Mouse (Mus musculus) forebrain, embryonic 12.5 days (tissue): ENCODE measurements around the gene Mpl. TPM values are rescaled to one million over a fixed set of nuclear protein-coding genes. Genes with fewer than 3 reads are reported as not detected.

ENCODE experiments used
- ATAC-seq: fragments of 200-750 bp; cut with Nextera tagmentation; 2 replicates; pipeline ENCODE4 v1.8.0; 2017; ENCODE audit warnings: moderate TSS enrichment; ENCODE audit not compliant: low FRiP score
- H3K27ac ChIP-seq: fragments of 300-500 bp; sonication (generic); 2 replicates; pipeline ENCODE4 v1.5.1; 2016; ENCODE audit warnings: mild to moderate bottlenecking
- H3K27me3 ChIP-seq: fragments of 300-500 bp; sonication (generic); 2 replicates; pipeline ENCODE4 v1.6.1; 2016; ENCODE audit warnings: mild to moderate bottlenecking
- H3K36me3 ChIP-seq: fragments of 300-500 bp; sonication (generic); replicated peaks from 2 replicates; pipeline ENCODE4 v1.6.1; 2016; ENCODE audit warnings: mild to moderate bottlenecking
- H3K4me1 ChIP-seq: fragments of 300-500 bp; sonication (generic); 2 replicates; pipeline ENCODE4 v1.6.1; 2016
- H3K4me2 ChIP-seq: fragments of 300-500 bp; sonication (generic); 2 replicates; pipeline ENCODE4 v1.6.1; 2016; ENCODE audit warnings: mild to moderate bottlenecking, moderate library complexity
- H3K4me3 ChIP-seq: fragments of 300-500 bp; sonication (generic); replicated peaks from 2 replicates; pipeline ENCODE4 v1.5.1; 2016; ENCODE audit warnings: mild to moderate bottlenecking
- H3K9ac ChIP-seq: fragments of 300-500 bp; sonication (generic); 2 replicates; pipeline ENCODE4 v1.6.1; 2016; ENCODE audit warnings: mild to moderate bottlenecking
- H3K9me3 ChIP-seq: fragments of 300-500 bp; sonication (generic); 2 replicates; pipeline ENCODE4 v1.6.1; 2016
- WGBS: fragments of 180-500 bp; shearing (Covaris S2); methylation state at CpG from one replicate; pipeline ENCODE4 v1.1.7; 2016; 5-methylcytosine and 5-hydroxymethylcytosine counted together
- polyA plus RNA-seq: library from polyadenylated mRNA; unstranded; fragments of >200 nt; fragmentation: Nextera tagmentation; extraction: Ambion mirVana; gene quantifications from 2 replicates; pipeline ENCODE4 v1.2.1, GENCODE M21; 2016

Gene Mpl
- polyA plus RNA-seq, 1 experiment from 2014 or later: 0.37 TPM

DNA sequence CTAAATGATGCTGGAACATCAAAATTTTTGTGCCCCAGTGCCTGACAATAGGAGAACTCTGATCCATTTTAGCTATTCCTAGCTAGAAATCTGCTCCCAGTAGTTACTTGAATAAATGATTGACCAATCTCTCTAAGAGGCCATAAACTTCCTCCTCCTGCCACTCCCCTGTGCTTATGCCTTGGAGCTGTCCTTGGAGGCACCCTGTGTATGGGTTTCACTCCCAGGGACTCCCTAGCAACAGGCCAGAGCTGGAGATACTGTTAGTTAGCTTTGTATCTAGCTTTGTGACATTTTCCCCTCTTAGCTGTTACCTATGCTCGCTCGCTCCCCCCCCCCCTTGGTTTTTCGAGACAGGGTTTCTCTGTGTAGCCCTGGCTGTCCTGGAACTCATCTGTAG, 35.9 kb downstream of the Mpl start:
- Histone ChIP-seq H3K4me3 (no peak overlapping the region), H3K27ac (no peak overlapping the region), H3K9ac (no peak overlapping the region), H3K4me2 (no peak overlapping the region), H3K4me1 (no peaks in the 10 kb centered on the region), H3K36me3 (peaks cover 51% of the 10 kb centered on the region), H3K27me3 (no peaks in the 10 kb centered on the region), H3K9me3 (no peaks in the 10 kb centered on the region)
- 100% methylated on average over 3 of the region's 3 CpGs for WGBS
- ATAC-seq: no peak

DNA sequence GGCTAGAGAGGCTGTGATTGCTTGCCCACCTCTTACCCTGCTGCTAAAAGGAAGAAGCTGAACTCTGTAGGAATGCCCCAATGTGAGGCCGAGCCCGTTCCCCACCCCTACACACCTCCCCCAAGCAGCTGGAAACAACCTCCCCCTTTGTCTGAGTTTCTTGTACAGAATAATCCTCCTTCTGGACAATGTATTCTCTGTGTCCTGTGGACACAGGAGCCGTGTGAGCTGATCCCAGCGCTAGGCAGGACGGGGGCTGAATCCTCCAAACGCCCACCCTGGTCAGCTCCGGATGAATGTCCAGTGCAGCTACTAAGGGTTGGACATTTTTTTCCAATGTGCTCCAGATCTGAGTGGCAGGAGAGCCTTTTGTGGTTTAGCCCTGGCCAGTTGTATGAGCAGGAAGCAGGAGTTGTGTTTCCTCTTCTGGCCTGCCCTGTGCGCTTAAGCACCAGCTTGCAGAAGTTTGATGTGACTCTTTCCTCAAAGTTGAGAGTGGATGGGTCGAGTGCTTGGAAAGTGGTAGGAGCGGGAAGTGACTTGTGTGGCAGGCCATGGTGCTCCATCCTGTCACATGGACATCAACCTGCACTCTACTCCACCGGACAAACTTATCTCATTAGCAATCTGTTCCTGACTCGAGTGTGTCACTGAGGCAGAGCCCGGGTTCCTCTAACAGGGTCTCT, 40.1 kb downstream of the Mpl start:
- 75% methylated on average over 13 of the region's 13 CpGs for WGBS
- Histone ChIP-seq H3K4me3 (no peak overlapping the region), H3K4me2 (no peak overlapping the region), H3K27me3 (no peaks in the 10 kb centered on the region), H3K4me1 (no peaks in the 10 kb centered on the region), H3K36me3 (peaks cover 87% of the 10 kb centered on the region), H3K27ac (no peak overlapping the region), H3K9me3 (no peaks in the 10 kb centered on the region), H3K9ac (no peak overlapping the region)
- ATAC-seq: no peak

DNA sequence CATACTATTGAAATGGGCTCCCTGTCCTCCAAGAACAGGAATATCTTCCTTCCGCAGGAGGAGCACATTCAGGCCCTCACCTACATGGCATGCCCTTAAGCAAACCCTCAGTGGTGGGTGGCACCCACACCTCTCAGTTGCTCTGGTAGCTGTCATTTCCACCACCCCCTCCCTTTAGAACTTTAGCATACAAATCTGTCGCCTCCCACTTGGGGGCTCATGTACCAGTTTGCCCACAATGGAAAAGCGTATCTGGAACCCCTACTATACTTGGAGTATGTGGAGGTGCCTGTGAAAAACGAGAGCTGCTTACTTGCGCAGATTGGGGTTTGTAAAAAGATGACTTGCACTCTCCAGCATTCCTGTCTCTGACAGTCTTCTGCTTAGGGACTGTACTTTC, 41.0 kb downstream of the Mpl start:
- no peak overlapping the region for H3K27ac ChIP-seq
- H3K36me3 ChIP-seq: peaks cover 88% of the 10 kb centered on the region

DNA sequence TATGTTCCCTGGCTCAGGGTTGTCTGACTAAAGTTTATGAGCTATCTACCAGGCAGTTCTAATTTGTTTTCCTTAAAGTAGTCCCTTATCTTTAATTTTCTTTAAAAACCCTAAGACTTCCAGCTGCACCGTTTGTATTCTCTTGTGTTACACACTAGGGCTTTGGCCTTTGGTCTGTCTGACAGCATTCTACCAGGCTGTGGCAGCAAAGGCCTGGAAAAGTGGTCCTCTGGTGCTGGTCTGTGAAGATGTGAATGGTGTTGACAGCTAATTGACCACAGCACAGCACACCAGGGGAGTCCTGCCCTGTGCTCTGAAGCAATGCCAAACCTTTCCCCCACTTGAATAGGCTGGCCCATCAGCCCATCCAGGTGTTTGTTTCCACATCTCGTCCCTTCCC, 41.5 kb downstream of the Mpl start:
- no peak overlapping the region for H3K4me3 ChIP-seq
- no peaks in the 10 kb centered on the region for H3K4me1 ChIP-seq
- ATAC-seq: no peak
- no peak overlapping the region for H3K4me2 ChIP-seq
- H3K27ac ChIP-seq: no peak overlapping the region
- peaks cover 84% of the 10 kb centered on the region for H3K36me3 ChIP-seq
- H3K27me3 ChIP-seq: no peaks in the 10 kb centered on the region
- no peaks in the 10 kb centered on the region for H3K9me3 ChIP-seq
- WGBS: 90% methylated on average over 2 of the region's 2 CpGs
- H3K9ac ChIP-seq: no peak overlapping the region

More for the DNA sequence above, 41.0 kb downstream of the Mpl start:
- Histone ChIP-seq H3K27me3 (no peaks in the 10 kb centered on the region), H3K4me1 (no peaks in the 10 kb centered on the region), H3K4me2 (no peak overlapping the region), H3K9me3 (no peaks in the 10 kb centered on the region), H3K4me3 (no peak overlapping the region), H3K9ac (no peak overlapping the region)
- WGBS: 93% methylated on average over 5 of the region's 5 CpGs
- ATAC-seq: no peak

DNA sequence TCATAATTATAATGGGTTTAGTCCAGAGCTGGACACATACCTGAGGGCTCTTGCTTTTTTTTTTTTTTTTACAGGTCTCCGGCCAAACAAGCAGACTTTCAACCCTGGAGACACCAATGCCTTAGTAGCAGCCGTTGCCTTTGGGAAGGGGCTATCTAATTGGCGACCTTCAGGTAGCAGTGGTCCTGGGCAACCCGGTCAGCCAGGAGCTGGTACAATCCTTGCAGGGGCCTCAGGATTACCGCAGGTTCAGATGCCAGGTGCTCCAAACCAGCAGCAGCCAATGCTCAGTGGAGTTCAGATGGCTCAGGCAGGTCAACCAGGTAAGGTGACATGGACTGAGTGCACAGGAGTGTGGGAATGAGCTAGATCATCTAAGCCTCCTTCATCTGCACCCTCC, 43.8 kb downstream of the Mpl start:
- no peak for ATAC-seq
- Histone ChIP-seq H3K9ac (no peak overlapping the region), H3K36me3 (peaks cover 69% of the 10 kb centered on the region), H3K27ac (no peak overlapping the region), H3K4me3 (no peak overlapping the region), H3K27me3 (no peaks in the 10 kb centered on the region), H3K9me3 (no peaks in the 10 kb centered on the region), H3K4me1 (peaks cover 9% of the 10 kb centered on the region), H3K4me2 (no peak overlapping the region)
- WGBS: 97% methylated on average over 5 of the region's 5 CpGs

DNA sequence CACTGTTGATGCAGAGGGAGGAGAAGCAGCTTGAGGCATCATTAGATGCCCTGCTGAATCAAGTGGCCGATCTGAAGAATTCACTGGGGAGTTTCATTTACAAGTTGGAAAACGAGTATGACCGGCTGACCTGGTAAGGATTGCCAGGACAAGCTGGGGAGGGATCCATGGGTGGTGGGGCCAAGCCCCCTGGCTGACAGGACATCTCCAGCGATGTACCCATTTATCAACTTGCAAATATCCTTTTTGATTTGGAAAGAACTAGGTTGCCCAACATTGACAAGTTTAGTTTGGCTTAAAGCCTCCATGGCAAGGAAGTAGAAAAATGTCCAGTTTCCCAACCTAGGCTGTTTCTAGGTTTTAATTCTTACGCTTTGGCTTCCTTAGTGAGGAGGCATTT, 46.4 kb downstream of the Mpl start:
- 94% methylated on average over 5 of the region's 5 CpGs for WGBS
- no peak for ATAC-seq

DNA sequence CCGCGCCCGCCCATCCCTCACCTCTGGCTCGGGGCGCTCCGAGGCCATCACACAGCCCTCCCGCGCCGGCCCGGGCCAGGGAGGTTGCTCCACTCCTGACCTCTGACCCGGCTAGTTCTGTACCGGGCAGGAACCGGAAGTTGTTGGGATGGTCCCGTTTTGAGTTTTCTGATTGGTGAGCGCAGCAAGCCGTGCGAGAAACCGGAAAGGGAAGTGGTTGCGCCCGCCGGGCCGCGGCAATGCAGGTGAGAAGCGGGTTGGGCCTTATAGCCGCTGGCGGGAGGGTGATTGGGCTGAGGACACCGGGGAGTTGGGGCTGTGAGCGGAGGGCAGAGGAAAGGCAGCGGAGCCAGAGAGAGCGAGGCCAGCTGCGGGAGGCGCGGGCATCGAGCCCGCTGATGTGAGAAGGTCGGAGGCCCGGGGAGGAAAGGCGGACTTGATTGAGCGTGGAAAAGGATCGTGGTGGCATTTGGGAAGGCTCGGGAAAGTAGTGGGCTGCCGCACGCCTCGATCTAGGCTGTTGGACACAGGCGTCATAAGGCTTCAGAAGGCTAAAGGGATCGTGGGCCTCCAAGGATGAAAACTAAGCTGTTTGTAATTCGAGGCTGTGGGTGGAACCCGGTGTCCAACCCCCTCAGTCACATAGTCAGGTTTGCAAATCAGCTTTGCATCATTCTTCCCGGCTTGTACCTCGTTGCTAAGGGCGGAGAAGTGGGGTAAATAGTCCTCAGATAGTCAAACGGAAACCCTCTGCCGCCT, 48.0 kb downstream of the Mpl start, which contains the start of the genes Szt2 and Med8:
Gene Szt2 (minus strand): TSS at position 132 of the 759 bp plus-strand sequence.
Gene Med8 (plus strand): TSS at position 196 of the 759 bp plus-strand sequence.
- Histone ChIP-seq H3K9ac (peak within 1 kb of the TSS; percentile 92), H3K4me1 (peaks cover 21% of the 10 kb centered on the region), H3K27me3 (no peaks in the 10 kb centered on the region), H3K36me3 (peaks cover 40% of the 10 kb centered on the region), H3K4me3 (peak within 1 kb of the TSS; percentile 93), H3K4me2 (peak within 1 kb of the TSS; percentile 87), H3K27ac (0 out of 2 replicates have a peak within 1 kb of the TSS, but pooled peaks have one; percentile 36), H3K9me3 (no peaks in the 10 kb centered on the region)
- WGBS: under 1% methylated on average over 53 of the region's 53 CpGs
- ATAC-seq: peak; percentile 97

More for the DNA sequence above, 46.4 kb downstream of the Mpl start:
- Histone ChIP-seq H3K9ac (no peak overlapping the region), H3K27me3 (no peaks in the 10 kb centered on the region), H3K9me3 (no peaks in the 10 kb centered on the region), H3K36me3 (peaks cover 47% of the 10 kb centered on the region), H3K4me1 (peaks cover 21% of the 10 kb centered on the region), H3K27ac (no peak overlapping the region), H3K4me3 (no peak overlapping the region), H3K4me2 (no peak overlapping the region)

DNA sequence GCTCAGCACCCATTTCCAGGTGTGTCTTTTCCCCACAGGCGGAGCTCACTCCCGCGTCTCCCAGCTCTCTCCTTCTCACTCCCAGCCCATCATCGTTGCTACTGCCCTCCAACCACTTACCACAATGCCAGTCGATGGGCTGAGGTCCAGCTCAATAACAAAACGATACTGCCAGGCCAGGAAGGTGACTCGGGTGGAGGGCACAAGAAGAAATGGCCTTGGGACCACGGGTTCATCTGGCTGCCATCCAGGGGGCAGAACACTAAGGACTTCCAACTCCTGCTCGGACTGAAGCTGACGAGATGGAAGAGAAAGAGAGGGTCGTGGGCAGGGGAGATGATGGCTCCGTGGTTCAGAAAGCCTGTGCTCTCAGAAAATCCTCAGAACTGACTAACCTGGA, 54.6 kb downstream of the Mpl start:
- H3K27ac ChIP-seq: no peak overlapping the region
- no peaks in the 10 kb centered on the region for H3K27me3 ChIP-seq
- H3K4me1 ChIP-seq: peaks cover 3% of the 10 kb centered on the region; the same call in 1 of the 2 replicates
- 91% methylated on average over 12 of the region's 12 CpGs for WGBS
- H3K9me3 ChIP-seq: no peaks in the 10 kb centered on the region
- no peak overlapping the region for H3K4me3 ChIP-seq
- no peak overlapping the region for H3K4me2 ChIP-seq
- no peak for ATAC-seq
- H3K36me3 ChIP-seq: peaks cover 67% of the 10 kb centered on the region
- no peak overlapping the region for H3K9ac ChIP-seq

DNA sequence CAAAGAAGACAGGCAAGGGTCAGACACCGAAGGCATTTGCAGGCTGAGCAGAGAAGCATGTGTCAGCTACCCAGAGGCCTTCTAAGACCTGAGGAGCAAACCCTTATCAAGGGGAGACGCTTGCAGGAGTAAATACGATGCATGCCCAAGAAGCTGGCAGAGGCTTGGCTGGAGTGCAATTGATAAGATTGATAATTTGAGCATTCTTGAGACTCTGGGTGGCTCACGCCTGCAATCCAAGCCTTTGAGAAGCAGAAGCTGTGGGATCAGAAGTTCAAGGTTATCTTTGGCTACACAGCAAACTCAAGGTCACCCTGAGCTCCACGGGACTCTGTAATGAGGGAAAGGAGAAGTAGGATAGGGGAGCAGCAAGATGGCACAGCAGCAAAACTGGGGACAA, 55.4 kb downstream of the Mpl start:
- Histone ChIP-seq H3K27ac (no peak overlapping the region), H3K9me3 (no peaks in the 10 kb centered on the region), H3K9ac (no peak overlapping the region), H3K36me3 (peaks cover 75% of the 10 kb centered on the region), H3K4me3 (no peak overlapping the region), H3K4me2 (no peak overlapping the region), H3K4me1 (no peaks in the 10 kb centered on the region), H3K27me3 (no peaks in the 10 kb centered on the region)
- no peak for ATAC-seq
- WGBS: 97% methylated on average over 5 of the region's 5 CpGs

DNA sequence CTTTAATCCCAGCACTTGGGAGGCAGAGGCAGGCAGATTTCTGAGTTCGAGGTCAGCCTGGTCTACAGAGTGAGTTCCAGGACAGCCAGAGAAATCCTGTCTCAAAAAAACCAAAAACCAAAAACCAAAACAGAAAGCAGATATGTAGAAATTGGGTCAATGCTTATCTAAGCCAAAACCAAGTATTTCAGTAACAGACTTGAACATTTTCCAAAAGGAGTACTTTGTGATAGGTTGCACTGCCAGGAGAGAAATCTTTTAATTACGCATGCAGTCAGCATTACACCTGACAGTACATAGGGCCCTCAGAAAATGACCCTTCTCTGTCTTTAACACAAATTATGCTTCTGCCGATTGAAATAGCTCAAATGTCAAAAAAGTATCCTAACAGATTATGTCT, 55.9 kb downstream of the Mpl start:
- no peak overlapping the region for H3K9ac ChIP-seq
- no peak for ATAC-seq
- H3K4me1 ChIP-seq: no peaks in the 10 kb centered on the region
- H3K4me2 ChIP-seq: no peak overlapping the region
- H3K27me3 ChIP-seq: no peaks in the 10 kb centered on the region
- H3K36me3 ChIP-seq: peaks cover 80% of the 10 kb centered on the region
- H3K4me3 ChIP-seq: no peak overlapping the region
- H3K27ac ChIP-seq: no peak overlapping the region
- WGBS: 92% methylated on average over 3 of the region's 3 CpGs
- H3K9me3 ChIP-seq: no peaks in the 10 kb centered on the region

DNA sequence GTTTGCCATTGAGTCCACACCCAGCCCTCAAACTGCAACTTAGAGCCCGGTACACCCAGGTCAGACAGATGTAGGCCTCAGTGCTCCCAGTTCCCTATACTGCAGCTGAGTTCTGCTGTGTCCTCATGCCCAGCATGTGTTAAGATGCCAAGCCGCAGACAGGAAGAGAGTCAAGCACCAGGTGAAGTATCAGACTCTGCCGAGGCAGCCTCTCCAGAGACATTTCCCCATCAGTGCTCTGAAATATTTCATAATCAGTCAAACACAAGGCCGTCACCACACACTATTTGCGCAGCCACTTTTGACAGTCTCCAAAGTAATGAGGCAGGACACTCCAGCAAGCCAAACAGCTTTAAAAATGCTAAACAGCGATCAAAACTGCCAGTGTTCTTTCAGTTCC, 58.9 kb downstream of the Mpl start:
- Histone ChIP-seq H3K4me1 (no peaks in the 10 kb centered on the region), H3K4me3 (no peak overlapping the region), H3K4me2 (no peak overlapping the region), H3K27me3 (no peaks in the 10 kb centered on the region), H3K9ac (no peak overlapping the region), H3K9me3 (no peaks in the 10 kb centered on the region), H3K27ac (no peak overlapping the region), H3K36me3 (peaks cover 96% of the 10 kb centered on the region)
- ATAC-seq: no peak
- WGBS: 95% methylated on average over 6 of the region's 6 CpGs

DNA sequence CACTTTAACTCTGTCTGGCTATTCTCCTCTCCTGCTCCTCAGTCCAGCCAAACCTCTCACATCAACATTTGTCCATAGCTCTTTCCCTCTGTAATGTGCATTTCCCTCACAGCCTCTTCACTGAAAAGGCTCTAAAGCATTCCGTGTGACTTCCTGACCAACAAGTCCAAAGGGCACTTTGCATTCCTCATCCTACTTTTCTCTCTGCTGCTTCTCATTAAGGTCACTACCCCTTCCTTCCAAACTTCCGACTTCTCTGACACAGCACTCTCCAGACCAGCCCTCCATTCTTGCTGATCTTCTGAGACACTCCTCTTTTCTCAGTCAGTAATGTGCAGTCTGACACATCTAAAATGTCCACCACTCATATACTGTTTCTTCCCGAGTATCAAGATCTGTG, 60.9 kb downstream of the Mpl start:
- Histone ChIP-seq H3K9me3 (no peaks in the 10 kb centered on the region), H3K4me3 (no peak overlapping the region), H3K4me2 (no peak overlapping the region), H3K4me1 (no peaks in the 10 kb centered on the region), H3K36me3 (peaks cover 96% of the 10 kb centered on the region), H3K27me3 (no peaks in the 10 kb centered on the region), H3K27ac (no peak overlapping the region), H3K9ac (no peak overlapping the region)
- WGBS: 87% methylated on average over 3 of the region's 3 CpGs
- no peak for ATAC-seq

DNA sequence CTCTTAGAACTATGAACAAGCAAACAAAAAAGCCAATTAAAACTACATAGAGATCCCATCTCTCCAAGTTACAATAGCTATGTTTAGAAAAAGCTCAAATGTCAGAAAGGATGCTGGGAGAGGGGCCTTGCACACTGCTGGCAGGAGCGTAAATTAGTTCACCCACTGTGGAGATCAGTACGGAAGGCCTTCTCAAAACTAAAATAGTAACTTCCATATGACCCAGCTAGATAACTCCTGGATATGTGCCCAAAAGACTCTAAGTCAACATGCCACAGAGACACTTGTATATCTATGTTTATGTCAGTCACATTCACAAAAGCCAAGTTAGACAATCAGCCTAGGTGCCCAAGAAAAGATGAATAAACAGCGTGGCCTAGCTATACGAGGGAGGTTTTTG, 62.0 kb downstream of the Mpl start:
- Histone ChIP-seq H3K9ac (no peak overlapping the region), H3K36me3 (peaks cover 98% of the 10 kb centered on the region), H3K27ac (no peak overlapping the region), H3K27me3 (no peaks in the 10 kb centered on the region), H3K9me3 (no peaks in the 10 kb centered on the region), H3K4me1 (no peaks in the 10 kb centered on the region), H3K4me2 (no peak overlapping the region), H3K4me3 (no peak overlapping the region)
- ATAC-seq: no peak
- WGBS: 90% methylated on average over 4 of the region's 4 CpGs
